Comparison of ENCODE assay signal across 13 mouse cellular contexts in the genomic region with DNA sequence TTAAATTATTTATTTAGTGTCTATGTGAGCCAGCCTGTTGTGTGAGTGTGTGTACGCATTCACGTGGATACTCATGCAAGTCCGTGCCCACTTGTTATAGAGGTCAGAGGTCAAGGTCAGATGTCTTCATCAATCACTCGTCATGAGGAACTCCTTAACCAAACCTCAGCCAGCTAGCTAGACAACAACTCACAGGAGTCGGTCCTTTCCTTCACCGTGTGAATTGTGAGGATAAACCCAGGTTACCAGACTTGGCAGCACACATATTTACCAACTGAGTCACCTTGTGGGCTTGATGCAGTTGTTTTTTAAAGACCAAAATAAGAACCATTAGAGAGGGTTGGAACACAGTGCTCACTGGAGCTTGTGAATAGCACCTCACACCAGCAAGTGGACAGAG. TPM values are rescaled to one million over a fixed set of nuclear protein-coding genes. Genes with fewer than 3 reads are reported as not detected.
DNase-seq lines count a peak whose midpoint lies in the region; ATAC-seq and TF ChIP-seq lines count a peak whose summit lies in the region.
"Had no signal": no experiment of that assay in that cellular context is flagged by ENCODE, and none has a peak within 500 bp of the region (broad histone marks: within the 10 kb centered on the region; RNA-seq: fewer than 3 reads in every experiment).

No protein-coding gene starts in this region.

- H3K36me3 ChIP-seq in E14TG2a.4 (ENCODE audit: insufficient read depth, low read length), result no peaks in the 10 kb centered on the region
- no peaks in the 10 kb centered on the region for H3K36me3 ChIP-seq in kidney, postnatal 0 days (ENCODE audit: insufficient read depth, low read length)
- H3K36me3 ChIP-seq: embryonic facial prominence, embryonic 13.5 days had no signal

- 17% methylated on average over 6 of the region's 6 CpGs for WGBS in kidney, postnatal 0 days

- H3K4me2 ChIP-seq in kidney, postnatal 0 days (ENCODE audit: low read length), result no peak overlapping the region
- H3K4me2 ChIP-seq: embryonic facial prominence, embryonic 13.5 days had no signal

- H3K27ac ChIP-seq in kidney, postnatal 0 days, result peak overlapping the region; percentile 97

- ATAC-seq in kidney, postnatal 0 days (replicated peaks; ENCODE audit: low FRiP score, low read depth), result no peak
- ATAC-seq: forebrain, postnatal 0 days had no signal

- H3K9me3 ChIP-seq in E14TG2a.4 (ENCODE audit: low read length), result peaks cover 5% of the 10 kb centered on the region
- H3K9me3 ChIP-seq in kidney, postnatal 0 days (replicated peaks; ENCODE audit: low read length), result no peaks in the 10 kb centered on the region

- peak; percentile 62 for DNase-seq in kidney, adult 11 months
- no peak for DNase-seq in kidney, postnatal 4 days
- DNase-seq in ZHBTc4 (ENCODE audit: low read depth, low spot score), result peak; percentile 51
- peak; percentile 10 for DNase-seq in kidney, postnatal 0 days (ENCODE audit: low spot score)
- no peak for DNase-seq in urinary bladder, postnatal 10 days (ENCODE audit: low spot score)
- DNase-seq in left cerebral cortex, adult 11 months (ENCODE audit: low spot score), result no peak
- DNase-seq: adrenal gland, adult 8-10 months; cerebellum, adult 11 months; forebrain, postnatal 0 days; left cerebral cortex, postnatal 4 days; thymus, postnatal 25 days had no signal

- H3K9ac ChIP-seq in kidney, postnatal 0 days (ENCODE audit: low read depth, low read length), result no peak overlapping the region
- H3K9ac ChIP-seq: embryonic facial prominence, embryonic 13.5 days; forebrain, postnatal 0 days had no signal

- no peak for TF ChIP-seq CTCF in E14TG2a.4 (conservative IDR thresholded peaks at IDR 0.05; ENCODE audit: low read length)
- TF ChIP-seq CTCF in kidney, postnatal 0 days (IDR thresholded peaks at IDR 0.05; ENCODE audit: low read depth), result no peak

- 0 out of 2 replicates have a peak, but pooled peaks cover 4% of the 10 kb centered on the region for H3K27me3 ChIP-seq in E14TG2a.4 (ENCODE audit: insufficient read depth, low read length)
- no peaks in the 10 kb centered on the region for H3K27me3 ChIP-seq in kidney, postnatal 0 days (ENCODE audit: insufficient read depth, low read length)
- H3K27me3 ChIP-seq: embryonic facial prominence, embryonic 13.5 days had no signal

- H3K4me1 ChIP-seq in E14TG2a.4 (replicated peaks; ENCODE audit: low read depth, low read length), result peaks cover 53% of the 10 kb centered on the region
- H3K4me1 ChIP-seq in kidney, postnatal 0 days (replicated peaks; ENCODE audit: insufficient read depth, low read length), result peaks cover 34% of the 10 kb centered on the region

- peak overlapping the region; percentile 67; the same call in 1 of the 2 replicates for H3K4me3 ChIP-seq in E14TG2a.4 (replicated peaks; ENCODE audit: low read length)
- no peak overlapping the region for H3K4me3 ChIP-seq in kidney, postnatal 0 days (replicated peaks; ENCODE audit: low read depth, low read length)
- H3K4me3 ChIP-seq: embryonic facial prominence, embryonic 13.5 days had no signal

RNA-seq across cellular contexts. Expression of a gene that starts 42.8 kb away (rescaled TPM):
- polyA plus RNA-seq in kidney, postnatal 0 days (2015; fragmentation: Nextera tagmentation; extraction: Ambion mirVana), result 4.6 TPM in 2 replicates

RNA-seq across cellular contexts. Expression of a gene that starts 46.9 kb away (rescaled TPM):
- polyA plus RNA-seq in kidney, postnatal 0 days (2015; fragmentation: Nextera tagmentation; extraction: Ambion mirVana), result 77.4 and 81.4 TPM in 2 replicates

Comparison
In these comparisons a context has a peak if more than half of its experiments do, and no peak if none do; other contexts are left out.
1. DNase-seq: peak in kidney, adult 11 months (single experiment), ZHBTc4 (single experiment) and kidney, postnatal 0 days (single experiment); none in kidney, postnatal 4 days (0 of 2), urinary bladder, postnatal 10 days (single experiment) and left cerebral cortex, adult 11 months (single experiment).